Mouse (Mus musculus) megakaryocyte, adult 5-6 weeks (primary cell): ENCODE measurements around the gene Bbof1. TPM values are rescaled to one million over a fixed set of nuclear protein-coding genes. Genes with fewer than 3 reads are reported as not detected.

Experiments used
- ATAC-seq: 2 replicates; pipeline ENCODE4 v1.8.0; 2016; ENCODE audit warnings: mild to moderate bottlenecking, inconsistent platforms; ENCODE audit not compliant: poor library complexity, severe bottlenecking
- total RNA-seq, 2 experiments: library from RNA; stranded (forward) in 1 of 2; stranded (reverse) in 1 of 2; fragments of 153-499, 151-499 nt in 1 of 2; fragments of 221-1000, 200-1000 nt in 1 of 2; gene quantifications; 2 replicates each; pipeline versions ENCODE4 v1.2.3 to v1.2.4; 2015 to 2017

Bbof1 gene
- total RNA-seq, 2 experiments from 2014 or later, result 1.1 to 2.3 TPM

GRCm38 (mm10) chr12:84399663-84400062, 9.2 kb upstream of the Bbof1 start:
- no peak for ATAC-seq

GRCm38 (mm10) chr12:84400068-84400467, 8.8 kb upstream of the Bbof1 start:
- ATAC-seq, result no peak

- no peak for ATAC-seq
Observed at GRCm38 (mm10) chr12:84400653-84401052, 8.2 kb upstream of the Bbof1 start.

DNA sequence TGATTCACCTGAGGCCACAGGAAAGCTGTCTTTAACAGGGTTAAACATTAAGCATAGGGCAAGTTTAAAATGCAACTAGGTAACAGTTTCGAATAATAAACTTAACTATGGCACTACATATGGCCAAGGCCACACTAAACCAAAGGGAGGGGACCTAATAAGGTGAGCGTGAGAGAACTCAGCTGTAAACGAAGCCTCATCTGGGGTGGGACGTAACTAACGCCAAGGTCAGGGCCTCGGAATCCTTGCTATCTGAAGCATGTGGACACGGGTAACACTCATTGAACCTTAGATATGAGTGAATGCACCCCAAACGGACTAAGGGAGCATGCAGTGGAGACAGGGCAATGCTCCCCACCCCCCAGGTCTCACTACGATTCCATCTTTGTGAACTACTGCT, 5.9 kb upstream of the Bbof1 start:
- no peak for ATAC-seq

GRCm38 (mm10) chr12:84404541-84404940, 4.3 kb upstream of the Bbof1 start:
- no peak for ATAC-seq

- ATAC-seq, result no peak
Observed at GRCm38 (mm10) chr12:84407259-84407658, 1.6 kb upstream of the Bbof1 start.

DNA sequence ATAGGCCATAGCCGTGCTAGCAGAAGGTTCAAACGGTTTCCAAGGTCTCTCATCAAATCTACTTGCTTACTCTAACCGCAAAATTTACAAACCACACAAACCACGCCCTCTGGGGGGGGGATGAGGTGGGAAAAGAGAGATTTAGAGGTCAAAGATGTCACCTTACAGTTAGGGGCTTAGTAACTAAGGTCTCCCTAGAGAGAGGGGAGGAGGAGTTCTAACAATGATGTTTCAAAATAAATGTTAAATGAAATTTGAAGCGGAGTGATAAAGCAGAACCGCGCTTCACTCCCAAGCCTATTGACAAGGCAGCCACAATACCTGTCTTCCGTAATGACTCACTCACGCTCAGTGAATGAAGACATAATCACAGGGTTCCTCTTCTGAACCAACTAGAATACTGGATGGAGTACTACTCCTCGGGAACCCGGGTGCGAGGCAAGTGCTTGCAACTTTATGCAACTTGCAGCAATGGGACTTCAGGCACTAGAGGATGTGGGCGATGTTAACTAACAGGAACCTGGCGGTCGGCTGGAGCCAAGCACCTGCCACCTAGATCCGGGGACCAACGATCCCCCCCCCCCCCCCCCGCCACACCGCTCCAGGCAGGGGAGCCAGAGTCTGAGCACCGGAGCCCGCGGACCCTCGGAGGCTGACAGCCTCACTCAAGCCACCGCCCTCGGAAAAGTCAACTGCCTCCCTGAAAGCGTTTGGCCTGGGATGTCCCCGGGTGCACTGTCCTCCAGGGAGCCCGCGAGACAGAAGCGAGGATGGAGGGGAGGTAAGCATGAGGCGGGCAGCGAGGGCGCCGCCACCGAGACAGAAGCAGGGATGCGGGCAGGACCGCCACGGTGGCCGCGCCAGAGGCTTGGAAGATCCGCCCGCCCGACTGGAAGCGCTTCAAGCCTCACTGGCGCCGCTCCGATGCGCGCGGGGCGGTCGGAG, 725 bp upstream of the Bbof1 start:
- ATAC-seq, result peak; percentile 82

GRCm38 (mm10) chr12:84416834-84417604, 8.1 kb downstream of the Bbof1 start, which contains the start of gene Rnf113a2:
Gene Rnf113a2 (plus strand): TSS chr12:84417196.
- peak; percentile 100 for ATAC-seq

- ATAC-seq, result no peak
Observed at GRCm38 (mm10) chr12:84417605-84417922, 8.7 kb downstream of the Bbof1 start.

DNA sequence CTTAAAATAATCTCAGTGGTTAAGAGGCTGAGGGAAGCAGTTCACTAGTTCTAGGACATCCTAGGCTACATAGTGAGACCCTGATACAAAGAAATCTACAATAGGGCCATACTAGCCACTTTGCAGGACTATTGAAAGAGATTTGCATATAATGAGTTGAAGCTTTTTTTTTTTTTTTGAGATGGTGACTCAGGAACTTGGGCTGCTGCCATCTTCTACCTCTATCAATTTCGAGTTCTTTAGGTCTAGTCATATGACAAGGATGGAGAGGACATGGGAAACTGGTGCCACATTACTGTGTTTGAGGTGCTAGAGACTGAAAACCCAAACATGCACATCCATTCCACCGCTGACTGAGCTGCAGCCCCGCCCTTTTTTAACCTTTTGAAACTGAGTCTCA, 15.1 kb downstream of the Bbof1 start:
- ATAC-seq, result no peak

GRCm38 (mm10) chr12:84429825-84430224, 21.0 kb downstream of the Bbof1 start:
- no peak for ATAC-seq

DNA sequence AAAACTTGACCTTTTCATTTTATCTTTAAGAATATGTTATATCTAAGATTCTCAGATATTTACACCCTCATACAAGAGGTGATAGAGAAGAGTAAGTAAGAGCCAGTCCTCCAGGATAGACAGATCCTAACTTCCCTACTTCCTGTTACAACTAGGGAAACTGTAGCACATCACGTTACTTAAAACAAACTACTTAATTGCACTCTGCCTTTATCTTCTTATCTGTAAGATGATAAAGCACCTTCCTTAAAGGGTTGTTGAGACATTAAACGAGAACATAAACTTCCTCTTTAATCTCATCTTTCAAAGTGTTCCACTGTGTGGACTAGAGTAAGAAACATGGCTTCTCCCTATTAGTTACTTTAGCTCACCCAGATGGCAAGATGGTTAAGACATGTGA, 29.8 kb downstream of the Bbof1 start:
- ATAC-seq, result no peak

DNA sequence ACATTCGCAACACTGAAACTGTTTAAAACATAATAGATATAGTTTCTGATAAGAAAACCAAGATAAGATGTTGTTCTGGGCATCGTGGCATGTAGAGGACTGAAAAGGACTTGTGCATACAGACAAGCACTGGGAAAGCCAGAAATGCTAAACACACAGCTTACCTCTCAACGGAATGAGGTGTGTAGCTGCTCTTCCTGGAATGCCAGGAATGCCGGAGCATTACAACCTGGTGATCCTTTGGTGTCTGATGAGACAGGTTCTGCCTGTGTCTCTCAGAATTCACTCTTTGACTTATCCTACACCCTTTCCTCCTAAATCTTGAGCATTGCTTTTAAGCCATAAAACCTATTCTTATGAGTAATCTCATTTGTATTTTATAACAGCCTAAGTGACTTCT, 33.7 kb downstream of the Bbof1 start:
- no peak for ATAC-seq

DNA sequence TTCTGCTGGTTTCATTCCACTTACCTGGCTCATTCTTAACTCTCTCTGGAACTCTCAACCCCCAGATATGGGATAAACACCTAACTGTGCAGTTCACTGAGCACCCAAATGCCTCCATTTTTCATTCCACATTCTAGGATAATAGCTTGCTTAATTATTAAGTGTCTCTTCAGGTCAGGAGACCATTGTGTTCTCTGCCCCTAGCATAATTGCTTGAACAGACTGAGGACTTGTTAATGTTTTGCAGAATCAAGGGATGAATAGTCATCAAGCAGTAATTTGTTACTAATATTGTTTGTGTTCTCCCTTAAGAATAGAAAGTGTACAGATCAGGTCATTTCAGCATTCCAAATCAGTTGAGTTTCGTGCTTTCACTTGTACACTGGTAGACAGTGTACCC, 38.5 kb downstream of the Bbof1 start:
- no peak for ATAC-seq

- ATAC-seq, result no peak
Observed at GRCm38 (mm10) chr12:84448181-84448580, 39.3 kb downstream of the Bbof1 start.

DNA sequence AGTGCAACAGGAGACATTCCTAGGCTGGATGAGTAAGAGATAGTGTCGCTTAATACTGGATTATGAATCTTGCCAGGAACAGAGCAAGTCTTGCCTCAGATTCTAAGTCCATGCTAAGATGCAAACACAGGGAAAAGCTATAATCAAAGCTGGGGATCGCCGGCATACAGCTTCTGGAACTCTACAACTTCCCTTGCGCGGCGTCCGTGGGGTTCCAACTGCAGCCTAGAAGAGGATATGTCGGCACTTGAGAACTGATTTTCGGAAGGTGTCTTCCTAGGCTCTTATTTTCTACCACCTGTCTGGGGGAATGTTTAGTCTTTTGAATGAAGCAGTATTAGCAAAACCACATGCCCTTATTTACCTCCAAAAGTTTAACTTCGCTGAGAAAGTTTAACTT, 41.0 kb downstream of the Bbof1 start:
- ATAC-seq, result no peak

DNA sequence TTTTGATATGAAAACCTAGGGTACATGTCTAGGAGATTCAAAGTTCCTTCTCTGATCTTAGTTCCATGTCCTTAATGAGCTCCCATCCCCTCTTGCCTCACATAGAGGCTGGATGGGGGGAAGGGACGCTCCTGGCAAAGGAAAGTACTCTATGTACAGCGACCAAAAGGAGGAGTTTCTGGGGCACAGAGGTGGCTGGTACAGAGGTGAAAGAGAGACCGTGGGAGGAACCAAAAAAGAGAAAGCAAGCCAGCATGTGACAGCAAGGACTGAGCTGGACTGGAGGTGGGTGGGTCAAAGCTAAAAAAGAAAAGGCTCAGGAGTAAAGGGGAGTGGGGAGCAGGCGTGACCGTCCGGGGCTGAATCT, 41.5 kb downstream of the Bbof1 start:
- ATAC-seq, result no peak

DNA sequence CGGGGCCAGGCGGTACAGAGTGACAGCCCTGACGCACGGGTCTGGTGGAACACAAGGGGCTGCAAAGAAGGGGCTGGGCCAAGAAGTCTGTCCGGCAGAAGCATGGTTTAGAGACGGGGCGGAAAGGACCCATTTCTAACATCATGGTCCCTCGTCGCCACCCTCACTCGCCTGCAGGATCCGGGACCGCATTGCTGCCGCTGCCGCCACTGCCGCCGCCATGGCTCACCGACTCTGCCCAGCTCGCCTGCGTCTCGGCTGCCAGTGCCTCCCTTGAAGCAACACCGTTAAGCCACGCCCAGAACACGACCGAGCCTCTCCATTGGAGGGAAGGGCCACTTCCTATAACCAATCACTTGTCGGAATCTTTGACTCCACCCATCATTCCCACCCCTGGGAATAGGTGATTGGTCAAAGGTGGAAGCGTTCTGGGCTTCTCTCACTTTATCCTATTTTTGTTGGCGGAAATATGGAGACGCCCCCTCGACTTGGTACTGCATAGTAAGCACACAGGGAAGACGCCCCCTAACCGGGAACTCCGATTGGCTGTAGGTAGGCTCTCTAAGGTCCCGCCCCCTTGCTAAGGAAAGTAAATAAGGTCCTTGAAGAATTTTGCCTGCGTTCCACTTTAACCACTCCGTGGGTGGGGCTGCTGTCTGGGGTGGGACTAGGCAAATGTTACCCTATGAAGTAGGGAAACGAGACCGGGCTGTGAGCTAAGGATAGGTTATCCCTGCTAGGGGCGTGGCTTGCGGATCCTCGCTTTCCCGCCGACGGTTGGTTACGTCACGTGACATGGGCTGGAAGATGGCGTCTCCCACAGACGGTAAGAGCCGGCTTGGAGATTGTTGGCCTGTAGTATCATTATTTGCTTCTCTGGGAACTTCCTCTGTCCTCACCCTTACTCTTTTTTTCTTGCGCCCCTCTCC, 42.1 kb downstream of the Bbof1 start, which contains the start of the genes Aldh6a1 and Lin52:
Gene Aldh6a1 (minus strand): TSS at position 287 of the 929 bp plus-strand sequence.
Gene Lin52 (plus strand): TSS at position 705 of the 929 bp plus-strand sequence.
- ATAC-seq, result peak; percentile 92

DNA sequence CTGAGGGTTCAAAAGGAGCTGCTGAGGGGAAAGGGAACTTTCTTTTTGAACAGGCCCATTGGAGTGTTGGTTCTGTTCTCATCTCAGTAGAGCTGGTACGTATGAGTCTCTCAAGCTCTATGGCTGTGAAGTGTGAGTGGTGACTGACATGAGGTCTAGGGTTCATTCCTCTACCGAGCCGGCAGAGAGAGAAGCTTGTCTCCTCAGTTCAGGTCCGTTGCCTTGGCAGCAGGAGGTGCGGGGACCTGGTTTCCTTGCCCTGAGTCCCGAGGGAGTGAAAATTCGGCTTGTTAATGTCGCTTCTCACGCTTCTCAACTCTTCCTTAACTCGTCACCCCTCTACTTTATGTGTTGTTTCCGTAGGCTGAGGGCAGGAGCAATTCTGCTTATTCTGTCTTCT, 42.9 kb downstream of the Bbof1 start:
- no peak for ATAC-seq

- no peak for ATAC-seq
Observed at GRCm38 (mm10) chr12:84456911-84457310, 48.0 kb downstream of the Bbof1 start.

- ATAC-seq, result no peak
Observed at GRCm38 (mm10) chr12:84459845-84460244, 51.0 kb downstream of the Bbof1 start.
